ENCODE assay signal across 9 mouse cellular contexts in the genomic region with DNA sequence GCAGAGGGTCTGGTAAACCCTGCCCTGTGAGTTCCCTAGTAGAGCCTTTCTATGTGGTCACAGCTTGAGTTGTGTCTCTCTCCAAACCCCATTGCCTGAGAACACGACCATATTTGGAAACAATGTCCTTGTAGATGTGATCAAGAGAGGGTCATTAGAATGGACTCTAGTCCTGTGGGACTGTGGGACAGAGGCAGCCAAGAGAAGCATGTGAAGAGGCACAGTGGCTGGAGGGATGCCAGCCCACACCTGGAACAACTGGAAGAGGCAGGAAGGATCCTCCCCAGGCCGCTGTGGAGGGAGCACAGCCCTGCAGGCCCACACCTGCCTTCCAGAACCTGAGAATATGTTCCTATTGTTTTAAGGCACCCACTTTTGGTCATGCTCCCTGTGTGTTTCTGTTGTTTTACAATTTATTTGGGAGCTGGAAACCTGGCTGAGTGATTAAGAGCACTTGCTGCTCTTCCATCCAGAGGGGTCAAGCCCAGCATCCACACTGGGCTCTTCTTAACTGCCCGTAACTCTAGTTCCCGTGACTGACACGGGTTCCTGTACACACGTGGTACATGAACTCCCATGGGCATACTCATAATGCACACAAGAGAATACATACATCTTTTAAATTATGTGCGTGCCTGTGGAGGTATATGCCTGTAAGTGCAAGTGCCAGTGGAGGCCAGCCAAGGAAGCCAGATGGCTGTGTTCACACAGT. TPM values are rescaled to one million over a fixed set of nuclear protein-coding genes. Genes with fewer than 3 reads are reported as not detected.
DNase-seq lines count a peak whose midpoint lies in the region; ATAC-seq and TF ChIP-seq lines count a peak whose summit lies in the region.
"Had no signal": no experiment of that assay in that cellular context is flagged by ENCODE, and none has a peak within 500 bp of the region (broad histone marks: within the 10 kb centered on the region; RNA-seq: fewer than 3 reads in every experiment).

No protein-coding gene starts in this region.

- peaks cover 18% of the 10 kb centered on the region for H3K36me3 ChIP-seq in heart, embryonic 16.5 days (ENCODE audit: control insufficient read depth, insufficient read depth)
- peaks cover 27% of the 10 kb centered on the region for H3K36me3 ChIP-seq in midbrain, embryonic 10.5 days
- peaks cover 13% of the 10 kb centered on the region for H3K36me3 ChIP-seq in midbrain, postnatal 0 days (ENCODE audit: insufficient read depth, low read length)
- peaks cover 14% of the 10 kb centered on the region for H3K36me3 ChIP-seq in hindbrain, postnatal 0 days (ENCODE audit: insufficient read depth, low read length)
- peaks cover 14% of the 10 kb centered on the region; the same call in 1 of the 2 replicates for H3K36me3 ChIP-seq in stomach, embryonic 15.5 days

- no peak overlapping the region for H3K4me3 ChIP-seq in heart, embryonic 16.5 days (ENCODE audit: low read length)
- no peak overlapping the region for H3K4me3 ChIP-seq in midbrain, embryonic 10.5 days
- H3K4me3 ChIP-seq in midbrain, postnatal 0 days (ENCODE audit: low read depth, low read length) = no peak overlapping the region
- H3K4me3 ChIP-seq in hindbrain, postnatal 0 days (ENCODE audit: low read length) = no peak overlapping the region
- H3K4me3 ChIP-seq in stomach, embryonic 15.5 days (replicated peaks) = no peak overlapping the region

- WGBS in heart, embryonic 16.5 days = 86% methylated on average over 7 of the region's 7 CpGs
- WGBS in midbrain, embryonic 10.5 days = 91% methylated on average over 7 of the region's 7 CpGs
- WGBS in midbrain, postnatal 0 days = 79% methylated on average over 7 of the region's 7 CpGs
- 58% methylated on average over 7 of the region's 7 CpGs for WGBS in hindbrain, postnatal 0 days
- 78% methylated on average over 7 of the region's 7 CpGs for WGBS in stomach, embryonic 15.5 days

- H3K9ac ChIP-seq in heart, embryonic 16.5 days (ENCODE audit: low read length) = 0 out of 2 replicates have a peak overlapping the region, but pooled peaks have one; percentile 7
- no peak overlapping the region for H3K9ac ChIP-seq in midbrain, postnatal 0 days (replicated peaks; ENCODE audit: low read length, poor library complexity, severe bottlenecking)
- H3K9ac ChIP-seq in hindbrain, postnatal 0 days (replicated peaks; ENCODE audit: low read length) = no peak overlapping the region
- H3K9ac ChIP-seq in stomach, embryonic 15.5 days = no peak overlapping the region

- no peak overlapping the region for H3K4me2 ChIP-seq in heart, embryonic 16.5 days (ENCODE audit: low read depth, low read length)
- H3K4me2 ChIP-seq in midbrain, postnatal 0 days (ENCODE audit: low read depth, low read length, poor library complexity, severe bottlenecking) = no peak overlapping the region
- H3K4me2 ChIP-seq in hindbrain, postnatal 0 days (ENCODE audit: low read depth, low read length) = no peak overlapping the region
- H3K4me2 ChIP-seq in stomach, embryonic 15.5 days = peak overlapping the region; percentile 11; the same call in 1 of the 2 replicates

- ATAC-seq in heart, embryonic 16.5 days (replicated peaks; ENCODE audit: extremely low read depth, insufficient read depth, low FRiP score) = no peak
- no peak for ATAC-seq in midbrain, postnatal 0 days (ENCODE audit: low FRiP score)
- no peak; the same call in 1 of the 2 replicates for ATAC-seq in hindbrain, postnatal 0 days
- no peak for ATAC-seq in stomach, embryonic 15.5 days (ENCODE audit: insufficient read depth, low FRiP score, low read depth)

- peak overlapping the region; percentile 48 for H3K27ac ChIP-seq in heart, embryonic 16.5 days (ENCODE audit: low read length)
- H3K27ac ChIP-seq in midbrain, embryonic 10.5 days (replicated peaks) = peak overlapping the region; percentile 42; the same call in 1 of the 2 replicates
- H3K27ac ChIP-seq in midbrain, postnatal 0 days (ENCODE audit: low read depth, low read length) = no peak overlapping the region
- peak overlapping the region; percentile 66 for H3K27ac ChIP-seq in hindbrain, postnatal 0 days
- H3K27ac ChIP-seq in stomach, embryonic 15.5 days = peak overlapping the region; percentile 90

- no peaks in the 10 kb centered on the region for H3K9me3 ChIP-seq in heart, embryonic 16.5 days (replicated peaks; ENCODE audit: control insufficient read depth, low read length)
- H3K9me3 ChIP-seq in midbrain, embryonic 10.5 days (replicated peaks) = no peaks in the 10 kb centered on the region
- H3K9me3 ChIP-seq in midbrain, postnatal 0 days (ENCODE audit: low read length) = no peaks in the 10 kb centered on the region
- no peaks in the 10 kb centered on the region for H3K9me3 ChIP-seq in hindbrain, postnatal 0 days (ENCODE audit: low read length)
- no peaks in the 10 kb centered on the region for H3K9me3 ChIP-seq in stomach, embryonic 15.5 days

- no peak for DNase-seq in heart, adult 8-10 months (ENCODE audit: low spot score)
- DNase-seq in midbrain, embryonic 10.5 days (ENCODE audit: low spot score) = no peak
- no peak for DNase-seq in midbrain, postnatal 0 days (ENCODE audit: low spot score)
- DNase-seq in hindbrain, postnatal 0 days (ENCODE audit: low spot score) = no peak
- no peak for DNase-seq in spleen, postnatal 14 days (ENCODE audit: low spot score in 2 of 2)
- no peak for DNase-seq in gastrocnemius, adult 8-10 months (ENCODE audit: low spot score in 2 of 2)
- DNase-seq: thymus, postnatal 36 days had no signal

- TF ChIP-seq CTCF in midbrain, postnatal 0 days (IDR thresholded peaks at IDR 0.05) = no peak
- no peak for TF ChIP-seq CTCF in hindbrain, postnatal 0 days (IDR thresholded peaks at IDR 0.05; ENCODE audit: low read depth)

- peaks cover 33% of the 10 kb centered on the region for H3K4me1 ChIP-seq in heart, embryonic 16.5 days (ENCODE audit: control insufficient read depth, insufficient read depth, low read length)
- peaks cover 21% of the 10 kb centered on the region for H3K4me1 ChIP-seq in midbrain, embryonic 10.5 days
- no peaks in the 10 kb centered on the region for H3K4me1 ChIP-seq in midbrain, postnatal 0 days (ENCODE audit: insufficient read depth, low read length)
- peaks cover 15% of the 10 kb centered on the region for H3K4me1 ChIP-seq in hindbrain, postnatal 0 days (ENCODE audit: insufficient read depth, low read length)
- H3K4me1 ChIP-seq in stomach, embryonic 15.5 days = peaks cover 22% of the 10 kb centered on the region

- H3K27me3 ChIP-seq in heart, embryonic 16.5 days (ENCODE audit: control insufficient read depth, insufficient read depth, low read length) = no peaks in the 10 kb centered on the region
- H3K27me3 ChIP-seq in midbrain, embryonic 10.5 days (ENCODE audit: low read depth, poor library complexity, severe bottlenecking) = no peaks in the 10 kb centered on the region
- no peaks in the 10 kb centered on the region for H3K27me3 ChIP-seq in midbrain, postnatal 0 days (ENCODE audit: insufficient read depth, low read length)
- H3K27me3 ChIP-seq in hindbrain, postnatal 0 days (ENCODE audit: insufficient read depth, low read length) = no peaks in the 10 kb centered on the region
- H3K27me3 ChIP-seq in stomach, embryonic 15.5 days (replicated peaks) = no peaks in the 10 kb centered on the region

RNA-seq across cellular contexts. Expression of a gene that starts 5.2 kb away (rescaled TPM):
- 22.2 and 24.0 TPM in 2 replicates for polyA plus RNA-seq in heart, embryonic 16.5 days (2015; fragmentation: Nextera tagmentation; extraction: Ambion mirVana)
- total RNA-seq in heart, adult 8-10 months (2022) = 10 to 100 TPM; 34.5 to 56.9 (median 50.9) TPM
- polyA plus RNA-seq in midbrain, embryonic 10.5 days (2016; fragmentation: Nextera tagmentation; extraction: Ambion mirVana) = 11.3 and 14.9 TPM in 2 replicates
- 40.2 and 54.1 TPM in 2 replicates for total RNA-seq in midbrain, postnatal 0 days (2014; rRNA removed)
- polyA plus RNA-seq in midbrain, postnatal 0 days (2015; fragmentation: Nextera tagmentation; extraction: Ambion mirVana) = 20.0 and 21.6 TPM in 2 replicates
- 42.9 and 48.3 TPM in 2 replicates for total RNA-seq in hindbrain, postnatal 0 days (2014; rRNA removed)
- polyA plus RNA-seq in hindbrain, postnatal 0 days (2015; fragmentation: Nextera tagmentation; extraction: Ambion mirVana) = 15.7 and 19.5 TPM in 2 replicates
- polyA plus RNA-seq in stomach, embryonic 15.5 days (2015; fragmentation: Nextera tagmentation; extraction: Ambion mirVana) = 13.8 and 13.9 TPM in 2 replicates
- total RNA-seq in gastrocnemius, adult 8-10 months (2022) = 10 to 100 TPM; 26.6 to 38.4 (median 30.2) TPM

RNA-seq across cellular contexts. Expression of a gene that starts 36.4 kb away (rescaled TPM):
- 13.5 and 14.2 TPM in 2 replicates for polyA plus RNA-seq in heart, embryonic 16.5 days (2015; fragmentation: Nextera tagmentation; extraction: Ambion mirVana)
- 10 to 100 TPM; 13.2 to 14.5 (median 13.9) TPM for total RNA-seq in heart, adult 8-10 months (2022)
- polyA plus RNA-seq in midbrain, embryonic 10.5 days (2016; fragmentation: Nextera tagmentation; extraction: Ambion mirVana) = 20.4 and 23.6 TPM in 2 replicates
- total RNA-seq in midbrain, postnatal 0 days (2014; rRNA removed) = 13.7 and 20.4 TPM in 2 replicates
- 10.6 and 13.1 TPM in 2 replicates for polyA plus RNA-seq in midbrain, postnatal 0 days (2015; fragmentation: Nextera tagmentation; extraction: Ambion mirVana)
- 19.7 and 20.6 TPM in 2 replicates for total RNA-seq in hindbrain, postnatal 0 days (2014; rRNA removed)
- polyA plus RNA-seq in hindbrain, postnatal 0 days (2015; fragmentation: Nextera tagmentation; extraction: Ambion mirVana) = 12.6 and 12.8 TPM in 2 replicates
- 20.3 and 20.5 TPM in 2 replicates for polyA plus RNA-seq in stomach, embryonic 15.5 days (2015; fragmentation: Nextera tagmentation; extraction: Ambion mirVana)
- 10 to 100 TPM; 13.1 to 16.7 (median 14.8) TPM for total RNA-seq in gastrocnemius, adult 8-10 months (2022)
